Mouse (Mus musculus) intestine, embryonic 16.5 days (tissue): ENCODE results near the gene Olfr190. TPM values are rescaled to one million over a fixed set of nuclear protein-coding genes. Genes with fewer than 3 reads are reported as not detected.
"Not testable (repeated sequence)": the region's sequence is repeated elsewhere in the genome, so short reads cannot be mapped to it uniquely, and the experiment has no call there.

Experiments
- ATAC-seq: fragments of 200-750 bp; cut with Nextera tagmentation; 2 replicates; pipeline ENCODE4 v1.8.0; 2017; ENCODE audit warnings: moderate TSS enrichment, moderate library complexity
- H3K27ac ChIP-seq: fragments of 300-500 bp; sonication (generic); 2 replicates; pipeline ENCODE4 v1.5.1; 2014; ENCODE audit warnings: mild to moderate bottlenecking, low read length
- H3K27me3 ChIP-seq: fragments of 300-500 bp; sonication (generic); replicated peaks from 2 replicates; pipeline ENCODE4 v1.6.1; 2014; ENCODE audit warnings: low read length, control low read depth, mixed read lengths; ENCODE audit not compliant: control insufficient read depth, insufficient read depth
- H3K36me3 ChIP-seq: fragments of 300-500 bp; sonication (generic); 2 replicates; pipeline ENCODE4 v1.6.1; 2014; ENCODE audit warnings: low read length, control low read depth; ENCODE audit not compliant: control insufficient read depth, insufficient read depth
- H3K4me1 ChIP-seq: fragments of 300-500 bp; sonication (generic); 2 replicates; pipeline ENCODE4 v1.6.1; 2014; ENCODE audit warnings: low read length, control low read depth, mixed read lengths; ENCODE audit not compliant: control insufficient read depth, insufficient read depth
- H3K4me2 ChIP-seq: fragments of 300-500 bp; sonication (generic); 2 replicates; pipeline ENCODE4 v1.6.1; 2014; ENCODE audit warnings: low read depth, low read length, control low read depth
- H3K4me3 ChIP-seq: fragments of 300-500 bp; sonication (generic); 2 replicates; pipeline ENCODE4 v1.5.1; 2014; ENCODE audit warnings: mild to moderate bottlenecking, low read length
- H3K9ac ChIP-seq: fragments of 300-500 bp; sonication (generic); 2 replicates; pipeline ENCODE4 v1.6.1; 2014; ENCODE audit warnings: low read depth, low read length
- H3K9me3 ChIP-seq: fragments of 300-500 bp; sonication (generic); 2 replicates; pipeline ENCODE4 v1.6.1; 2016; ENCODE audit warnings: low read length, control low read depth; ENCODE audit not compliant: control insufficient read depth
- WGBS: fragments of 180-500 bp; shearing (Covaris S2); extraction: QIAGEN DNeasy Blood & Tissue Kit; methylation state at CpG from one replicate; pipeline ENCODE4 v1.1.7; 2014; 5-methylcytosine and 5-hydroxymethylcytosine counted together
- polyA plus RNA-seq: library from polyadenylated mRNA; unstranded; fragments of >200 nt; fragmentation: Nextera tagmentation; extraction: Ambion mirVana; gene quantifications from 2 replicates; pipeline ENCODE4 v1.2.1, GENCODE M21; 2015

The Olfr190 gene
- not detected in 2 replicates for polyA plus RNA-seq

DNA sequence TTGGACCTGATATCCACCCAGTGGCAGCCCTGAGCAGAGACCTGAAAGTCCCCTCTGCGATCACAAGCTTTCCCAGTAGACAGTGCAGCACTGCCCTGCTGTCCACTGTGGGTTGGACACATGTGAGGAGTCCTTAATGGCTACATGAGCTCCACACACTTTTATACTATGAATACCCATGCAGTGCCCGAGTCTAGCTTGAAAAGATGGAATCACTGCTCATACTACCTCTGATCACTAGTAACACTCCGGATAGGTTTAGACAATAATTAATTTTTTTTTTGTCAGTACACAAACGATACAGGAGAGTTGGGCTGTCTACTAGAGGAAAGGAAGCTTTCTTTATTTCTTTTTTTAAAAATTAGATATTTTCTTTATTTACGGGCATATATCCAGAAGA is at the start of gene Olfr190:
TSS of gene Olfr190 (minus strand) at position 101 of the 400 bp plus-strand sequence.
- H3K36me3 ChIP-seq = no peaks in the 10 kb centered on the region
- no peaks in the 10 kb centered on the region for H3K4me1 ChIP-seq
- 85% methylated on average over 5 of the region's 5 CpGs for WGBS
- no peak within 1 kb of the TSS for H3K27ac ChIP-seq
- no peak within 1 kb of the TSS for H3K4me2 ChIP-seq
- no peak within 1 kb of the TSS for H3K9ac ChIP-seq
- H3K27me3 ChIP-seq = no peaks in the 10 kb centered on the region
- no peak within 1 kb of the TSS for H3K4me3 ChIP-seq
- H3K9me3 ChIP-seq = no peaks in the 10 kb centered on the region
- no peak for ATAC-seq

DNA sequence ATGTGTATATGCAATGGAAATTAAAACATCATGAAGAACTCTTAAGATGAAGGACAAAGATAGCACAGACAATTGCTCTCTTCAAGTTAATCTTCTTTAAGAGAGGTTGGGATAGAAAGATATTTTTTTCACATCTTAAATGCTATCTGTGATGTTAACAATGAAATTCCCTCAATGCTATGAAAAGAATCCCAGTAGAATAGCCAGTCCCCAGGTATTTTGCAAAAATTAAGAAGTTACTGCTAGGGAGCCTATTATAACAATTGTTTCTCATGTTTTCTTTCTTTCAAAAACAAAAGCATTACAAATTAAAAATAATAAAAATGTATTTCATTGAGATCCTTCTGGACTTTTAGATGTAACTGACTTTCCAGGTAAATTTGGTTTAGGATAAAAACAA is 43.2 kb upstream of the Olfr190 start, which contains the start of gene Olfr194:
TSS of gene Olfr194 (minus strand) at position 101 of the 400 bp plus-strand sequence.
- H3K4me2 ChIP-seq = no peak within 1 kb of the TSS
- H3K4me3 ChIP-seq = no peak within 1 kb of the TSS
- H3K36me3 ChIP-seq = no peaks in the 10 kb centered on the region
- no peak within 1 kb of the TSS for H3K9ac ChIP-seq
- no peaks in the 10 kb centered on the region for H3K9me3 ChIP-seq
- H3K4me1 ChIP-seq = no peaks in the 10 kb centered on the region
- no peak for ATAC-seq
- no peak within 1 kb of the TSS for H3K27ac ChIP-seq
- H3K27me3 ChIP-seq = no peaks in the 10 kb centered on the region

DNA sequence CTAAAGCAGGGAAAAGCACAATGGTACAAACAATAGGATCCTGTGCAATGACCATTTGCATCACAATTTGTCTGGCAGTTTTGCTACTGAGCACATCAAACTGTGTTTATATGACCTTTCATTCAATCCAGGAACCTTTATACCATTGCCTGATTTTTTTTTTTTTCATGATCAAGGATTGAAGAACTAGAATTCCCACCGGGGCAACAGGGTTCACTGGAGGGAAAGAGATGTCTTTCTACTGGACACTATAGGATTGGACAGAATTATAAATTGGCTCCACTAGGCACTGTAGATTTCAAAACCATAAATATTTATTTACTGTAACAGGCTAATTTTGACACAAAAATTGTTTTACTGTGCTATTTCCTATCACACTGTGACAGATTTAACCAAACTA is 34.0 kb upstream of the Olfr190 start, which contains the start of gene Olfr193:
TSS of gene Olfr193 (minus strand) at position 101 of the 400 bp plus-strand sequence.
- Histone ChIP-seq H3K27me3 (no peaks in the 10 kb centered on the region), H3K4me3 (no peak within 1 kb of the TSS), H3K27ac (no peak within 1 kb of the TSS), H3K4me1 (no peaks in the 10 kb centered on the region), H3K9me3 (no peaks in the 10 kb centered on the region), H3K4me2 (no peak within 1 kb of the TSS), H3K9ac (no peak within 1 kb of the TSS), H3K36me3 (no peaks in the 10 kb centered on the region)
- no peak for ATAC-seq
- 90% methylated on average over 1 of the region's 1 CpGs for WGBS

GRCm38 (mm10) chr16:59108522-59108921 is 30.7 kb upstream of the Olfr190 start:
- not testable (repeated sequence) for H3K27me3 ChIP-seq, H3K36me3 ChIP-seq, ATAC-seq, H3K27ac ChIP-seq, H3K9me3 ChIP-seq, H3K4me3 ChIP-seq, H3K4me2 ChIP-seq, H3K9ac ChIP-seq, H3K4me1 ChIP-seq
- 41% methylated on average over 5 of the region's 5 CpGs for WGBS

- no peak overlapping the region for H3K4me3 ChIP-seq
- no peak for ATAC-seq
- H3K9me3 ChIP-seq = no peaks in the 10 kb centered on the region
- H3K4me1 ChIP-seq = no peaks in the 10 kb centered on the region
- WGBS = 74% methylated on average over 2 of the region's 2 CpGs
- H3K27ac ChIP-seq = no peak overlapping the region
- no peaks in the 10 kb centered on the region for H3K27me3 ChIP-seq
- no peaks in the 10 kb centered on the region for H3K36me3 ChIP-seq
- no peak overlapping the region for H3K4me2 ChIP-seq
- H3K9ac ChIP-seq = no peak overlapping the region
These were observed 27.5 kb upstream of the Olfr190 start for GRCm38 (mm10) chr16:59105312-59105711.

- H3K4me3 ChIP-seq, ATAC-seq, H3K4me2 ChIP-seq, H3K4me1 ChIP-seq, H3K9me3 ChIP-seq, H3K27ac ChIP-seq, H3K27me3 ChIP-seq, H3K9ac ChIP-seq, H3K36me3 ChIP-seq: not testable (repeated sequence)
- 68% methylated on average over 1 of the region's 1 CpGs for WGBS
These were observed 11.9 kb upstream of the Olfr190 start, which contains the start of gene Olfr191 for GRCm38 (mm10) chr16:59089722-59090121. Olfr191 (minus strand) TSS chr16:59089822.

DNA sequence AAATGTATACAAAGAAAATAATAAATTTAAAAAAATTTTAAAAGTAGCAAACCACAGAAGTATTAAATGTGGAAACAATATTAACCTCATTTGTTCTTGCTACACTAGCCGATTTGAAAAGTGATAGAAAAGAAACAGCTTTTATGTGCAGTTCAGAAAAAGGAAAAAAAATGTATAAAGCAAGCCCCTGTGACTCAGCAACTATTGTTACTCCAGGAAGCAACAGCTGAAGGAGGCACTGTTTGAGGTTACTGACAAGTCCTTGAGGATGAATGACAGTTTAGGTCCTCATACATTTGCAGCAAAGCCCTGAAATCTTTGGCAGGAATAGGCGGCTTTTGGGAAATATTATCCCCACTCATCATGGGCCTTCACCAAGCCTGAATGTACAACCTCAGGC is 3.3 kb upstream of the Olfr190 start:
- H3K9me3 ChIP-seq, H3K27ac ChIP-seq, ATAC-seq, H3K9ac ChIP-seq, H3K27me3 ChIP-seq, H3K4me1 ChIP-seq, H3K36me3 ChIP-seq, H3K4me2 ChIP-seq, H3K4me3 ChIP-seq: not testable (repeated sequence)
- WGBS = 79% methylated on average over 2 of the region's 2 CpGs

GRCm38 (mm10) chr16:59073520-59073919 is 4.3 kb downstream of the Olfr190 start:
- no peaks in the 10 kb centered on the region for H3K4me1 ChIP-seq
- WGBS = 88% methylated on average over 1 of the region's 1 CpGs
- no peaks in the 10 kb centered on the region for H3K27me3 ChIP-seq
- H3K27ac ChIP-seq = no peak overlapping the region
- H3K36me3 ChIP-seq = no peaks in the 10 kb centered on the region
- no peak overlapping the region for H3K9ac ChIP-seq
- no peak overlapping the region for H3K4me3 ChIP-seq
- no peaks in the 10 kb centered on the region for H3K9me3 ChIP-seq
- ATAC-seq = peak; percentile 70; the same call in 1 of the 2 replicates
- H3K4me2 ChIP-seq = no peak overlapping the region

DNA sequence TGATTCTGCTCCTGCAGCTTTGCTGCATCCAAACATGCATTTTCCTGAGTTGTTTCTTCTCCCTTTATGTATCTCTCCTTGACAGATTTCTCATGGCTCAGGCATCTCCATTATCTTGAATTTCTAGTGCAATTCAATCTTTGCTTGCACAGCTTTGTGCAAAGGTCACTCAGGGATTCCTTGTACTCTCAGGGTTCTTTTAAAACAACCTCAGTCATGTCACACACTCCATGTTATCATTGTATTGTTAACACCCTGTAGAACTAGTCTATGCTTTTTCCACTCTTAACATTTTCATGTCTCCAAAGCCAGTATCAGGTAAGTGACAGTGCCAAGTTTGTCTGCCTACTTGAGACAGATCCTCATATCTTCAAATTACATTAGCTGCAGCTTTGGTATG is 6.0 kb downstream of the Olfr190 start:
- no peaks in the 10 kb centered on the region for H3K4me1 ChIP-seq
- H3K9me3 ChIP-seq = no peaks in the 10 kb centered on the region
- H3K27me3 ChIP-seq = no peaks in the 10 kb centered on the region
- H3K4me2 ChIP-seq = no peak overlapping the region
- peak; percentile 79 for ATAC-seq
- H3K27ac ChIP-seq = no peak overlapping the region
- no peaks in the 10 kb centered on the region for H3K36me3 ChIP-seq
- H3K9ac ChIP-seq = no peak overlapping the region
- H3K4me3 ChIP-seq = no peak overlapping the region

DNA sequence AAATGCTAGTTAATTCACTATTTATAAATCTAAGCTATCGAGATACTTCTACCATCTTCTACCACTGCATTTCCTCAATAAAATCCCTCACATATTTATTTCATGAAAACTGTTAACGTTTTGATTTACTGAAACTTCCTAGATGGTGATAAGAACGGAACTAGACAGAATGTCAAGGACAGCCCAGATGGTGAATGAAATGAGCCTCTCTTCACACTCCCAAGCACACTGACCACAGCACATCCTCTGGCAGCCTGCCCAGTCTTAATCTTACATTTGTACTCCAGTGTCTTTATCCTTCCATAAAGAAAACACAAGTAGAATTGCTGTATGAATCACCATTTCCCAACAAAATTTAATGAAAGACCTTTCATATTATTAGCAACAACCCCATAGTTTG is 15.4 kb downstream of the Olfr190 start:
- not testable (repeated sequence) for H3K9me3 ChIP-seq, H3K9ac ChIP-seq, H3K4me3 ChIP-seq, ATAC-seq, H3K4me2 ChIP-seq, H3K27ac ChIP-seq, H3K36me3 ChIP-seq, H3K4me1 ChIP-seq, H3K27me3 ChIP-seq
- 52% methylated on average over 3 of the region's 3 CpGs for WGBS
